20 mouse cellular contexts compared by ENCODE assay signal in genomic region chr2:6449656-6450055, GRCm38 (mm10).
A peak's percentile ranks its signal among the peaks of the same experiment; 100 is the strongest.
DNase-seq lines count a peak whose midpoint lies in the region; ATAC-seq and TF ChIP-seq lines count a peak whose summit lies in the region.
"Had no signal": no experiment of that assay in that cellular context is flagged by ENCODE, and none has a peak within 500 bp of the region (broad histone marks: within the 10 kb centered on the region; RNA-seq: fewer than 3 reads in every experiment).

No protein-coding gene starts in this region.

- no peak for DNase-seq in layer of hippocampus, adult 2 months (ENCODE audit: low spot score in 2 of 2)
- no peak for DNase-seq in layer of hippocampus, adult 11-12 months (ENCODE audit: low spot score)
- DNase-seq in ES-E14 (ENCODE audit: low read depth, low spot score), result peak; percentile 63
- no peak for DNase-seq in embryo, embryonic 10.5 days (ENCODE audit: low spot score)
- DNase-seq: adrenal gland, adult 2 months; adrenal gland, postnatal 25 days; cerebellum, adult 18-20 months; cerebellum, adult 9-11 months; cerebellum, postnatal 36 days; gastrocnemius, postnatal 36 days; heart, adult 11 months; heart, postnatal 36 days had no signal

- no peaks in the 10 kb centered on the region for H3K36me3 ChIP-seq in neural tube, embryonic 13.5 days
- no peaks in the 10 kb centered on the region for H3K36me3 ChIP-seq in neural tube, embryonic 15.5 days
- no peaks in the 10 kb centered on the region; the same call in 1 of the 2 replicates for H3K36me3 ChIP-seq in ES-E14 (ENCODE audit: control insufficient read depth, insufficient read depth, low read length, poor library complexity, severe bottlenecking)

- 25% methylated on average over 3 of the region's 3 CpGs for WGBS in neural tube, embryonic 13.5 days
- 27% methylated on average over 3 of the region's 3 CpGs for WGBS in neural tube, embryonic 15.5 days

- H3K9ac ChIP-seq in neural tube, embryonic 13.5 days, result no peak overlapping the region
- H3K9ac ChIP-seq in neural tube, embryonic 15.5 days (replicated peaks), result no peak overlapping the region
- H3K9ac ChIP-seq in ES-E14 (ENCODE audit: insufficient read depth, low read depth, low read length, poor library complexity, severe bottlenecking), result no peak overlapping the region
- H3K9ac ChIP-seq: forebrain, embryonic 13.5 days; heart, embryonic 13.5 days; hindbrain, embryonic 12.5 days had no signal

- peak overlapping the region; percentile 12; the same call in 1 of the 2 replicates for H3K27ac ChIP-seq in layer of hippocampus, adult 2 months
- H3K27ac ChIP-seq in neural tube, embryonic 13.5 days (replicated peaks), result 0 out of 2 replicates have a peak overlapping the region, but pooled peaks have one; percentile 61
- H3K27ac ChIP-seq in neural tube, embryonic 15.5 days (replicated peaks), result no peak overlapping the region
- H3K27ac ChIP-seq in ES-E14 (ENCODE audit: insufficient read depth, low read depth, low read length, poor library complexity, severe bottlenecking), result no peak overlapping the region
- H3K27ac ChIP-seq: embryonic facial prominence, embryonic 10.5 days; forebrain, embryonic 13.5 days; heart, embryonic 13.5 days; hindbrain, postnatal 0 days had no signal

- H3K27me3 ChIP-seq in neural tube, embryonic 13.5 days, result no peaks in the 10 kb centered on the region
- no peaks in the 10 kb centered on the region for H3K27me3 ChIP-seq in neural tube, embryonic 15.5 days (replicated peaks)
- H3K27me3 ChIP-seq: CH12.LX; forebrain, embryonic 13.5 days; heart, embryonic 13.5 days; hindbrain, embryonic 12.5 days had no signal

- H3K9me3 ChIP-seq in neural tube, embryonic 13.5 days, result no peaks in the 10 kb centered on the region
- H3K9me3 ChIP-seq in neural tube, embryonic 15.5 days (replicated peaks), result no peaks in the 10 kb centered on the region
- H3K9me3 ChIP-seq in ES-E14 (ENCODE audit: control insufficient read depth, insufficient read depth, low read depth, low read length), result no peaks in the 10 kb centered on the region
- H3K9me3 ChIP-seq: embryonic facial prominence, embryonic 10.5 days; forebrain, embryonic 13.5 days; heart, embryonic 13.5 days; hindbrain, embryonic 12.5 days had no signal

- H3K4me3 ChIP-seq in layer of hippocampus, adult 2 months, result no peak overlapping the region
- no peak overlapping the region for H3K4me3 ChIP-seq in neural tube, embryonic 13.5 days
- H3K4me3 ChIP-seq in neural tube, embryonic 15.5 days (replicated peaks), result no peak overlapping the region
- H3K4me3 ChIP-seq in ES-E14 (ENCODE audit: insufficient read depth in 1 of 2, low read depth in 1 of 2, low read length in 2 of 2, poor library complexity in 1 of 2, severe bottlenecking in 1 of 2), result no peak overlapping the region
- H3K4me3 ChIP-seq: embryonic facial prominence, embryonic 10.5 days; forebrain, embryonic 13.5 days; heart, embryonic 13.5 days; hindbrain, embryonic 12.5 days had no signal

- TF ChIP-seq CTCF in layer of hippocampus, adult 2 months (conservative IDR thresholded peaks at IDR 0.05), result no peak

- in situ Hi-C loops in ES-E14 (cut with MboI; ENCODE audit: low sequenced_read_pairs in 2 of 2, unreplicated experiment in 2 of 2), result no loop called here

- peaks cover 18% of the 10 kb centered on the region for H3K4me1 ChIP-seq in neural tube, embryonic 13.5 days (replicated peaks)
- peaks cover 12% of the 10 kb centered on the region for H3K4me1 ChIP-seq in neural tube, embryonic 15.5 days
- H3K4me1 ChIP-seq in ES-E14 (ENCODE audit: control insufficient read depth in 2 of 2, insufficient read depth in 2 of 2, low read length in 2 of 2, poor library complexity in 1 of 2), result peaks cover 0 to 3% of the 10 kb centered on the region in 2 experiments; a peak in 2 of 4 replicates
- H3K4me1 ChIP-seq: embryonic facial prominence, embryonic 10.5 days had no signal

- ATAC-seq in neural tube, embryonic 13.5 days (ENCODE audit: low read depth), result no peak
- no peak for ATAC-seq in neural tube, embryonic 15.5 days (ENCODE audit: low FRiP score)
- ATAC-seq: forebrain, embryonic 13.5 days had no signal

- H3K4me2 ChIP-seq in neural tube, embryonic 13.5 days, result no peak overlapping the region
- H3K4me2 ChIP-seq in neural tube, embryonic 15.5 days, result no peak overlapping the region
- H3K4me2 ChIP-seq: forebrain, embryonic 13.5 days; heart, embryonic 13.5 days; hindbrain, embryonic 12.5 days had no signal

TF ChIP-seq in ES-E14, 5 proteins besides CTCF, POLR2A, EP300 and RAD21:
- no peak for TF ChIP-seq MAFK (IDR thresholded peaks at IDR 0.05; ENCODE audit: insufficient read depth, low read depth, low read length)
- TF ChIP-seq ZNF384 (IDR thresholded peaks at IDR 0.05; ENCODE audit: low read depth, low read length), result no peak
- TF ChIP-seq HCFC1 (IDR thresholded peaks at IDR 0.05; ENCODE audit: borderline replicate concordance, insufficient read depth, low read length), result no peak
- TF ChIP-seq ZC3H11A (IDR thresholded peaks at IDR 0.05; ENCODE audit: borderline replicate concordance, low read depth, low read length), result no peak
- no peak for TF ChIP-seq CHD2 (IDR thresholded peaks at IDR 0.05; ENCODE audit: low read depth, low read length)

Comparison
In these comparisons a context has a peak if more than half of its experiments do, and no peak if none do; other contexts are left out.
1. H3K27ac ChIP-seq: peak in layer of hippocampus, adult 2 months (single experiment) and neural tube, embryonic 13.5 days (single experiment); none in neural tube, embryonic 15.5 days (single experiment) and ES-E14 (single experiment).